Mouse (Mus musculus): Measurements from ENCODE around the gene Srsf2.
"Not testable (repeated sequence)": the region's sequence is repeated elsewhere in the genome, so short reads cannot be mapped to it uniquely, and the experiment has no call there.

Gene Srsf2

GRCm38 (mm10) chr11:116854279-116854678 is 1.4 kb upstream of the Srsf2 start:
- no peak for DNase-seq (ENCODE audit: low read depth in 2 of 2, low spot score in 2 of 2)

DNA sequence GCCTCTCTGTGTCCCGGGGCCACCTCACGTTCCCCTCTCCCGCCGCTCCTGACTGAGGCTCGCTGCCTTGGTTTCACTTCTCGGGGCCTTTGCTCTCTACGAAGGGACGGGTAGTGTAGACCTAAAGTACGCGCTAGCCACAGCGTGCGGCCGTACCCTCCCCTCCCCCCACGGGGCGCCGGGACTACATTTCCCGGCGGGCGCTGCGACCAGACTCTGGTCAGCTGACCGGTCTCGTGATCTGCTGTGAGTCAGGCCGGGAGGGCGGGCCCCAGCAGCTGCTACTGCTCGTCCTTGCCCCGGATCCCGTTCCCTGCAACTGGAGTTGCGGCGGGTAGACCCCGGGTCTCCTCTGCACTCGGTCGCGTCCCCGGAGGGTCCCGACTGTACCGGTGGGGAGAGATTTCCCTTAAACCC is 626 bp upstream of the Srsf2 start:
- DNase-seq (ENCODE audit: low read depth in 2 of 2, low spot score in 2 of 2) = peak; percentile 92 to 95

- DNase-seq (ENCODE audit: low read depth in 2 of 2, low spot score in 2 of 2) = peak; percentile 67 to 71
Observed at GRCm38 (mm10) chr11:116852291-116852890, 503 bp downstream of the Srsf2 start, which contains the start of gene Mfsd11. Gene Mfsd11 (plus strand): TSS chr11:116852440.

DNA sequence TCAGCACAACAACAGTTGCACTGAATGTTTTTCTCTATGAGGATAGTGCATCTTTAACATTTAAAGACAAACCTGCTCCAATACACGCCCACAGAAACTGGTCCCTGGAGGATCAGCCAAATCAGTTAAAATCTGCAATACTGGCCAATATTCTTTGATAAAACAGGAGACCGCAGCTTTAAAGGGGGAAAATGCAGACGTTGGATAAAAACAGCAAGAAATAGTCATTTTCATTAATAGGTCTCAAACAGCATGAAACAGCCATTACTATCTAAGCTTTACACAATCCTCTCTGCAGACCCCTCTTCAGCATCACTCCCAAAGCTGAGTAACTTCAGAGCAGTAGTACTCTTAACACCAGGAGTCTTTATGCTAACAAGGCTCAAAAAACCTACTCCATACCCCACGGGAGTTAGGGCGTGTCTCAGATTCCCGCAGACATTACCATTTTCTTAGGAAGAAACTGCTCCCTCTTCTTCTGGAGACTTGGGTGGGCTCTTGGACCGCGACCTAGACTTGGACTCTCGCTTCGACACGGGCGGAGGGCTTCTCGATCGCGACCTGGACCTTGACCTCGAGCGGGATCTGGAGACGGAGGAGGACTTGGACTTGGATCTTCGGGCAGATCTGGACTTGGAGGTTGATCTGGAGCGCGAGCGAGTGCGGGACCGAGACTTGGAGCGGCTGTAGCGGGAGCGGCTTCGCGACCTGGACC is 1.2 kb downstream of the Srsf2 start:
- peak in 1 of 2 experiments; percentile 20 for DNase-seq (ENCODE audit: low read depth in 2 of 2, low spot score in 2 of 2)

DNA sequence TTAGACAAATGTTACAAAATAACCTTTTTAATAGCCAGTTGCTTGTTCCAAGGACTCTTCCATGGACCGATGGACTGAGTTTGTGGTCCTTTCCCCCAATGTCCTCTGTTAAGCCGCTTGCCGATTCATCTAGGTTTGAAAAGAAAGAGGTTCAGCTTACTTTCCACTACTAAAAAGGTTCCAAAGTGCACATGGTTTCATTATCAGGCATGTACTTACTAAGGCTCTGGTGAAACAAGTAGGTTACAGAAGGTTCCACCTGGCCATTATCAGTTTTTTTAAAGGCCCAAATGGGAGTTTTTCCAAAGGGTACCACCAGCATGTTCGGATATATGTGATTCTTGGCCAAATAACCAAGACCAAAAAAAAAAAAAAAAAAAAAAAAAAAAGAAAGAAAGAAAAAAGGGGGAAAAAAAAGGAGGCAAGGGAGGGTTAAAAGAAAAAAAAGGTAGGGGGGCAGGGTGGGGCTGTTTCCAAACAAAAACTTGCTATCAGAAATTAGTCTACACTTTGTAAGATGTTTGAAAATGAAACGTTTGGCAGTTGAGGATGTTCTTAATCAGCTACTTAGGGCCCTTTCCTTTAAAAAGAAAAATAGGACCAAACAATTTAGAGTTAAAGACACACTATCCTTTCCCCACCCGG is 1.9 kb downstream of the Srsf2 start:
- DNase-seq (ENCODE audit: low read depth in 2 of 2, low spot score in 2 of 2) = no peak

DNA sequence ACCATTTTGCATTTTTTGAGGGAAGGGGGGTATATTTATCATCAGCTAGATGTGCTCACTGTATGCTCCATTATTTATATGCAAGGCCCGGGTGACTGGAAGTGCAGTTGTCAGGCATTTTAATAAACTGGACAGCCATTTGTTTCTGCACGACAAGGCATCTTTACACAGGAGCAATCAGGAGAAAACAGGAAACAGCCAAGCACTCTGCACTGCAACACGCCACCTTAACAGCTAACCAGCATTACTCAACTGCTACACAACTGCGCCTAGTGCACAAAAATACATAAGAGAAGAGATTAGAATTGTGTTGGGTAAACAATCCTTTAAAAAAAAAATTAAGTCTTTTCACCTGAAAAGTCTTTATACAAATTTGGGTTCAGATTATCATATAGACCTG is 2.8 kb downstream of the Srsf2 start:
- no peak for DNase-seq (ENCODE audit: low read depth in 2 of 2, low spot score in 2 of 2)

GRCm38 (mm10) chr11:116849587-116849986 is 3.3 kb downstream of the Srsf2 start:
- no peak for DNase-seq (ENCODE audit: low read depth in 2 of 2, low spot score in 2 of 2)

DNA sequence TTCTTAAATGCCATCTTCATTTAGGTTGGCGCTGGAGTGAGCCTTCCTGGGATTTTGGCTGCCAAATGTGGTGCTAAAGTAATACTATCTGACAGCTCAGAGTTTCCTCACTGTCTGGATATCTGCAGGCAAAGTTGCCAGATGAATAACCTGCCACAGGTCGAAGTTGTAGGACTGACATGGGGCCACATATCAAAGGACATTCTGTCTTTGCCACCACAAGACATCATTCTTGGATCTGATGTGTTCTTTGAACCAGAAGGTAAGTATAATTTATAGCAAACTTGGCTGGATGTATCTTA is 4.1 kb downstream of the Srsf2 start:
- DNase-seq (ENCODE audit: low read depth in 2 of 2, low spot score in 2 of 2) = not testable (repeated sequence)

- no peak for DNase-seq (ENCODE audit: low read depth in 2 of 2, low spot score in 2 of 2)
Observed at GRCm38 (mm10) chr11:116848086-116848876, 4.6 kb downstream of the Srsf2 start.

DNA sequence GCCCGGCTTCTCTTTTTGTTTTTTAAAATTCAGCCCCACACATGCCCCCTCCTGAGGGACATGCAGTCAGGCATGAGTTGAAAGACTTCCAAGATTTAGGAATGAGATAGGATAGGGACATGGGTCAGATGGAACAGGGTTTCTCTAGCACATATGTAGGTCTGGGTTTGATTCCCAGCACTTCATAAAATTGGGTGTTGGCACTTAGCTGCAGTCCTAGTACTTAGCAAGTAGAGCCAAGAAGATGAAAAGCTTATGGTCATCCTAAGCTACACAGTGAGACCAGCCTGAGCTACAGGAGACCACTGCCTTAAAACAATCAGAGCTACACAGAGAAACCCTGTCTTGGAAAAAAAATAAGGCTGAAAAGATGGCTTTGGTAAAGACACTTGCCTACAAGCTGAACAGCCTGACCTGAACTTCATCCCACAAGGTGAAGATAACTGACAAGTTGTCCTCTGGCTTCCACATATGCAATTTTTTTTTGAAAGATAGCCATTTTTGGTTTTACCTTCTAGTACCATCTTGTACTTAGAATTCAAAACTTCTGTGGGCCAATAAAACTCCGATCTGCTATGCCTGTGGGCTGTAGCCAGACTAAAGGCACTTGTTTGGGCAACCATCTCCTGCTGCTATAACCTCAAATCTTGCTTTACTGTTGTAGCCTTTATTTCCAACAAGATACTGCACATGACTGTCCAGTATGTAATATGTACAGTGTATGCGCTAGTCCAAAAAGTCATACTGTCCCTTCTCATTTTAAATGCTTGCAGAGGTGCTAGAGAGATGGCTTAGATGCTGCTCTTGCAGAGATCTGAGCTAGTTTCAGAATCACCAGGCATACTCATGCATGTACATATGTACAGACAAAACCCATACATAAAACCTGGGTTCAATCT is 5.5 kb downstream of the Srsf2 start:
- DNase-seq (ENCODE audit: low read depth in 2 of 2, low spot score in 2 of 2) = no peak

GRCm38 (mm10) chr11:116846593-116847181 is 6.2 kb downstream of the Srsf2 start:
- no peak for DNase-seq (ENCODE audit: low read depth in 2 of 2, low spot score in 2 of 2)

DNA sequence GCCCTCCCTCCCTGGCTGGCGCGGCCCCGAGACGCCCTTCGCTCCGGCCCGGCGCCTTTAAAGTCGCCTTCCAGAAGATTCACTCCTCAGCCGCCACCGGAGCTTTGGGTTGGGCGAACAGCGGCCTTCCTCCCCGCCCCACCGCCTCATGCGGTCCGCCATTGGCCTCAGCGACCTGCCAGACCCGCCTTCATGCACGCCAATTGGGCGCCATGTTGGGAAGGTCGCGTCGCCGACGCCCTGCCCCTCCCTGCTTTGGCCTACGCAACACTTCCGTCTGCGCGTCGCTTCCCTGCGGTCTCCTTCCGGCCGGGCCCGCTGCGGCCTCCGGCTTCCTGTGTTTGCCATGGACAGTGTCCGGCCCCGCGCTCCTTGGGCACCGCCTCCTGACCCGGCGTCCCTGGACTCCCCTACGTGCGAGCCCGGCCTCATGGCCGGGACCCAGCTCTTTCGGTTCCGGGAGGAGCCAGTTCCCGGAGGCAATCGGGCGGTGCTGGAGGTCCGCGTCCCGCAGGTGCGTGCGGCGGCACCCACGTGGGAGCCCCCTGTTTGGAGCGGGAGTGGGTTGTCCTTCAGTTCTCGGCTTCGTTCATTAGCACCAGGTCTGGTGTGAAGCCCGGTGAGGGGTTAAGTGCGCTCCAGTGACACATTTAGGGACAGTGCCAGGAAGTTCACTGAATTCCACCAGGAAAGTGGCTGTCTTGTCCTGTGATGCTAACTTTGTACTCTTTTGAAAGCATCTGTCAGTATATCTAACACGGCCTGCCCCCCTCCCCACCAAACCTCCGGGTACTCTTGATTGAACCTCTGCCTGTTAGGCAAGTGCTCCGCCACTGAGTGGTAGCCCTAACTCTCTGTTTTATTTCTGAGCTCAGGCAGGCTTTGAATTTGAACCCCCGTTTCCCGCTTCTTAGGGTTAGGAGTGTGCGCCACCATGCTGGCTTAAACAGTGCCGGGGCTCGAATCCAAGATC is 9.3 kb downstream of the Srsf2 start, which contains the start of the genes Mettl23 and Jmjd6:
Gene Mettl23 (plus strand): TSS at position 18 of the 973 bp plus-strand sequence.
Gene Jmjd6 (minus strand): TSS at position 189 of the 973 bp plus-strand sequence.
- peak; percentile 90 to 94 for DNase-seq (ENCODE audit: low read depth in 2 of 2, low spot score in 2 of 2)

GRCm38 (mm10) chr11:116842531-116843260 is 10.2 kb downstream of the Srsf2 start:
- peak; percentile 52 to 57 for DNase-seq (ENCODE audit: low read depth in 2 of 2, low spot score in 2 of 2)

DNA sequence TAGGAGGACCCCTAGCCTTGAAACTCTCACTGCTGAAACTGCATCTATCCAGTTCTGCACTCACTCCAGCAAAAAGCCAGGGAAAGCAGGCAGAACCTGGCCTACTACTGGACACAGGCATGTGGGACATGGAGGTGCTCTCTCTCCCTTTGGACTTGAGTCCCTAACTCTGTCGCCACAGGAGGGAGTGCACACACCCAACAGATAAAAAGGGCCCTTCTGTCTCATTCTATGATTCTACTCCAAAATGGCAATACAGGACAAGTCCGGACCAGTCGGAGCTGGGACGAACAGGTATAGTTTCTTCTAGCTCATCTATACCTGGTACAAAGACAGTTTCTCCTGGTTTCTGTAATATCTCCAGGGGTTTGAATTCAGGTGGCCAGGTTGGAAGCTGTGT is 12.1 kb downstream of the Srsf2 start:
- no peak for DNase-seq (ENCODE audit: low read depth in 2 of 2, low spot score in 2 of 2)

GRCm38 (mm10) chr11:116839601-116840000 is 13.3 kb downstream of the Srsf2 start:
- DNase-seq (ENCODE audit: low read depth in 2 of 2, low spot score in 2 of 2) = no peak

DNA sequence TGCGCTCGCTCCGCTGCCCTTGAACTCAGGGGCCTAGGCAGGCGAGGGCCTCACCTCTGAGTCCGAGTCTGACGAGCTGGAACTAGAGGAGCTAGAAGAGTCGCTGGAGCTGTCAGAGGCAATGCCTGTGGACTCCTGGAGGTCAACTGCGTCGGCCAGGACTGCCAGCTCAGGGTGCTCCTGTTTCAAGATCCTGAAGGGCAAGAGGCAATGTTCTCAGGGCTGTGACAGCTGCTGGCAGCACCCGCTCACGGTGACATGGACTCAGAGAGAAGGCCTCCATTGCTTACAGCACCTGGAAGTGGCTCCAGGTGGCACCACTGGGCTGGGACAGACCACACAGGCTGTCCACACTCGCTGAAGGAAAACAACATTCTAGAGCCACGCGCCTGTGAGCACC is 14.0 kb downstream of the Srsf2 start:
- DNase-seq (ENCODE audit: low read depth in 2 of 2, low spot score in 2 of 2) = no peak

DNA sequence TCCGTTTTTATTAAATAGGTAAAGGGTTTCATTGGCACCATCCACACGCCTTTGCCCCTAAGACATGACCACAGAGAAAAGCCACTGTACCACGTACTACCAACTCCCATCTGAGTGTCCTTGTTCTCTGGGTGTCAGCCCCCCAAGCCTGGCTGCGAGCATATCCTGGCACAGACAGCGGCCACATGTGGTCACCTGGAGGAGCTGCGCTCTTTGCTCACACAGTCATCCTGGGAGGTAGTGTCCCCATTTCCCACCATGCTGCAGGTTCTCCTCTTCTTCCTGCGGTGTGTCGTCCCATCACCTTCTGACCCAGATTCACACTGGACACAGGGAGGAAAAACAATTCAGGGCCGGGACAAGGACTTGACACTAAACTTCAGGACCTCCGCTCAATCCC is 15.5 kb downstream of the Srsf2 start:
- no peak for DNase-seq (ENCODE audit: low read depth in 2 of 2, low spot score in 2 of 2)

DNA sequence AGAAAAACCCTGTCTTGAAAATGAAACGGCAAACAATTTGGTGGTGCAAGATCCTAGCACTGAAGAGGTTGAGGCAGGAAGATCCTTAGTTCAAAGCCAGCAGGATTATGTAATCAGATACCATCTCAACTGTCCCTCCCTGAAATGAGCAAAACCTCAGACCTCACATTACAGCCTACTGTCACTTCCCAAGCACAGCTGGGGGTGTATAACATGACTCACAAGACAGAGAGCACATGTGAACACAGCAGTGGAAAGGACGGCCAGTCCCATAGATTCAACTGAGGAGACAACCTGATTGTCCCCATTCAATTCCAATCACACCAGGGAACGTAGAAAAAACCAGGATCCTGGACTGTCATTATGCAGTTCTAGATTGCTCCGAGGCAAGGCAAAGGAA is 16.6 kb downstream of the Srsf2 start:
- no peak for DNase-seq (ENCODE audit: low read depth in 2 of 2, low spot score in 2 of 2)
